18 mouse cellular contexts compared by ENCODE assay signal in genomic region chr1:156076474-156076873, GRCm38 (mm10). TPM values are rescaled to one million over a fixed set of nuclear protein-coding genes. Genes with fewer than 3 reads are reported as not detected.
A peak's percentile ranks its signal among the peaks of the same experiment; 100 is the strongest.
DNase-seq lines count a peak whose midpoint lies in the region; ATAC-seq and TF ChIP-seq lines count a peak whose summit lies in the region.
"Had no signal": no experiment of that assay in that cellular context is flagged by ENCODE, and none has a peak within 500 bp of the region (broad histone marks: within the 10 kb centered on the region; RNA-seq: fewer than 3 reads in every experiment).

No protein-coding gene starts in this region.

- no peak overlapping the region for H3K9ac ChIP-seq in hindbrain, embryonic 16.5 days (ENCODE audit: low read depth, low read length)
- H3K9ac ChIP-seq: embryonic facial prominence, embryonic 13.5 days; forebrain, embryonic 12.5 days; heart, embryonic 12.5 days; hindbrain, embryonic 12.5 days; liver, postnatal 0 days had no signal

- H3ac ChIP-seq in myocyte (ENCODE audit: control insufficient read depth, insufficient read length) = no peak overlapping the region

- no peaks in the 10 kb centered on the region for H3K9me3 ChIP-seq in hindbrain, embryonic 10.5 days
- no peaks in the 10 kb centered on the region for H3K9me3 ChIP-seq in hindbrain, embryonic 16.5 days (ENCODE audit: control insufficient read depth, low read length)
- H3K9me3 ChIP-seq: embryonic facial prominence, embryonic 13.5 days; forebrain, embryonic 12.5 days; heart, embryonic 12.5 days; hindbrain, embryonic 12.5 days had no signal

- H3K4me3 ChIP-seq in hindbrain, embryonic 10.5 days = no peak overlapping the region
- no peak overlapping the region for H3K4me3 ChIP-seq in hindbrain, embryonic 16.5 days (ENCODE audit: low read length)
- no peak overlapping the region for H3K4me3 ChIP-seq in myocyte
- H3K4me3 ChIP-seq: embryonic facial prominence, embryonic 13.5 days; forebrain, embryonic 12.5 days; gastrocnemius, adult 2 months; heart, embryonic 12.5 days; hindbrain, embryonic 12.5 days had no signal

- H3K27ac ChIP-seq in hindbrain, embryonic 10.5 days = 0 out of 2 replicates have a peak overlapping the region, but pooled peaks have one; percentile 45
- no peak overlapping the region for H3K27ac ChIP-seq in hindbrain, embryonic 16.5 days (ENCODE audit: low read depth, low read length)
- H3K27ac ChIP-seq: embryonic facial prominence, embryonic 13.5 days; forebrain, embryonic 12.5 days; gastrocnemius, adult 2 months; hindbrain, embryonic 12.5 days had no signal

- no peaks in the 10 kb centered on the region for H3K79me2 ChIP-seq in myocyte (ENCODE audit: control insufficient read depth, insufficient read depth)

- WGBS in hindbrain, embryonic 10.5 days = 43% methylated on average over 4 of the region's 4 CpGs
- 44% methylated on average over 4 of the region's 4 CpGs for WGBS in hindbrain, embryonic 16.5 days

- no peaks in the 10 kb centered on the region for H3K27me3 ChIP-seq in hindbrain, embryonic 10.5 days (ENCODE audit: insufficient read depth, poor library complexity, severe bottlenecking)
- H3K27me3 ChIP-seq in hindbrain, embryonic 16.5 days (replicated peaks; ENCODE audit: control insufficient read depth, insufficient read depth, low read length) = no peaks in the 10 kb centered on the region
- no peaks in the 10 kb centered on the region for H3K27me3 ChIP-seq in myocyte (ENCODE audit: control insufficient read depth, insufficient read depth, insufficient read length)
- H3K27me3 ChIP-seq: embryonic facial prominence, embryonic 13.5 days; heart, embryonic 12.5 days; hindbrain, embryonic 12.5 days had no signal

- no peak for TF ChIP-seq POLR2A in myocyte (IDR thresholded peaks at IDR 0.05; ENCODE audit: insufficient read length, low read depth)

- no peak for DNase-seq in hindbrain, embryonic 10.5 days (ENCODE audit: low spot score)
- peak; percentile 78 for DNase-seq in R1 (ENCODE audit: low read depth, low spot score)
- no peak for DNase-seq in cerebellum, adult 11 months
- DNase-seq in Muller cell, postnatal 12 days (ENCODE audit: inconsistent ontology term) = no peak
- DNase-seq in lung, postnatal 4 days = no peak
- DNase-seq: B cell, adult 2 months; cerebellum, adult 11-12 months; gastrocnemius, adult 2 months; kidney, adult 11 months; liver, postnatal 0 days; lung, postnatal 36 days had no signal

- no peak overlapping the region for H3K4me2 ChIP-seq in hindbrain, embryonic 16.5 days (ENCODE audit: low read length)
- peak overlapping the region; percentile 13 for H3K4me2 ChIP-seq in myocyte (ENCODE audit: low read depth)
- H3K4me2 ChIP-seq: embryonic facial prominence, embryonic 13.5 days; forebrain, embryonic 12.5 days; heart, embryonic 12.5 days; hindbrain, embryonic 12.5 days had no signal

- no peaks in the 10 kb centered on the region for H3K36me3 ChIP-seq in hindbrain, embryonic 10.5 days
- H3K36me3 ChIP-seq in hindbrain, embryonic 16.5 days (ENCODE audit: control insufficient read depth, insufficient read depth, low read length) = no peaks in the 10 kb centered on the region
- H3K36me3 ChIP-seq in myocyte (ENCODE audit: control insufficient read depth, insufficient read depth) = no peaks in the 10 kb centered on the region
- H3K36me3 ChIP-seq: embryonic facial prominence, embryonic 13.5 days; forebrain, embryonic 12.5 days; heart, embryonic 12.5 days; hindbrain, embryonic 12.5 days had no signal

- no peak for ATAC-seq in hindbrain, embryonic 16.5 days
- ATAC-seq: activated CD4-positive, CD25-positive, alpha-beta regulatory T cell, adult 4 months; liver, postnatal 0 days had no signal

- H3K4me1 ChIP-seq in hindbrain, embryonic 10.5 days (replicated peaks) = peaks cover 36% of the 10 kb centered on the region
- no peaks in the 10 kb centered on the region for H3K4me1 ChIP-seq in hindbrain, embryonic 16.5 days (ENCODE audit: control insufficient read depth, insufficient read depth, low read depth, low read length)

TF ChIP-seq in myocyte, 11 proteins besides CTCF, POLR2A, EP300 and RAD21:
- no peak for TF ChIP-seq POLR2AphosphoS2 (IDR thresholded peaks at IDR 0.05; ENCODE audit: insufficient read length, low read depth)
- TF ChIP-seq TCF12 (IDR thresholded peaks at IDR 0.05; ENCODE audit: insufficient read depth, poor library complexity, severe bottlenecking) = no peak
- no peak for TF ChIP-seq TCF3 (IDR thresholded peaks at IDR 0.05; ENCODE audit: insufficient read length, low read depth)
- peak in 2 of 3 experiments; percentile 18 to 77 for TF ChIP-seq MYOG (IDR thresholded peaks at IDR 0.05; ENCODE audit: control insufficient read depth in 1 of 3, insufficient read depth in 1 of 3, insufficient read length in 2 of 3, low read depth in 2 of 3)
- no peak for TF ChIP-seq MAX (IDR thresholded peaks at IDR 0.05; ENCODE audit: low read depth)
- no peak for TF ChIP-seq USF1 (IDR thresholded peaks at IDR 0.05; ENCODE audit: low read depth)

RNA-seq across cellular contexts. Expression of gene Tor1aip1, which starts 40.2 kb away (rescaled TPM):
- polyA plus RNA-seq in hindbrain, embryonic 10.5 days (2016; fragmentation: Nextera tagmentation; extraction: Ambion mirVana) = 34.5 and 41.9 TPM in 2 replicates
- polyA plus RNA-seq in hindbrain, embryonic 16.5 days (2015; fragmentation: Nextera tagmentation; extraction: Ambion mirVana) = 17.9 and 18.1 TPM in 2 replicates
- 15.8 TPM for polyA plus RNA-seq in myocyte (2012; fragmentation: generic; extraction: Trizol)

RNA-seq across cellular contexts. Expression of gene Tor1aip2, which starts 41.3 kb away (rescaled TPM):
- 94.6 and 104 TPM in 2 replicates for polyA plus RNA-seq in hindbrain, embryonic 10.5 days (2016; fragmentation: Nextera tagmentation; extraction: Ambion mirVana)
- polyA plus RNA-seq in hindbrain, embryonic 16.5 days (2015; fragmentation: Nextera tagmentation; extraction: Ambion mirVana) = 63.9 and 66.4 TPM in 2 replicates
- polyA plus RNA-seq in myocyte (2012; fragmentation: generic; extraction: Trizol) = 54.6 TPM
